Mouse (Mus musculus) frontal cortex, adult (tissue): ENCODE data around the gene Fabp7.

Source experiments
- ATAC-seq: cut with Nextera tagmentation; 2 replicates; pipeline ENCODE4 v1.9.2; 2017; ENCODE audit warnings: mild to moderate bottlenecking, moderate library complexity, mixed read lengths; ENCODE audit not compliant: low TSS enrichment

Fabp7 gene

GRCm38 (mm10) chr10:57807754-57808153, 23.1 kb downstream of the Fabp7 start:
- no peak for ATAC-seq

GRCm38 (mm10) chr10:57812161-57812856, 27.6 kb downstream of the Fabp7 start:
- ATAC-seq = peak; percentile 98

GRCm38 (mm10) chr10:57814295-57814694, 29.6 kb downstream of the Fabp7 start:
- no peak for ATAC-seq

GRCm38 (mm10) chr10:57815869-57816268, 31.2 kb downstream of the Fabp7 start:
- no peak for ATAC-seq

GRCm38 (mm10) chr10:57819209-57819608, 34.5 kb downstream of the Fabp7 start:
- peak; percentile 70 for ATAC-seq

GRCm38 (mm10) chr10:57822473-57822872, 37.8 kb downstream of the Fabp7 start:
- ATAC-seq = no peak

- ATAC-seq = peak; percentile 23; the same call in 1 of the 2 replicates
These were observed 44.0 kb downstream of the Fabp7 start for GRCm38 (mm10) chr10:57828649-57829048.

GRCm38 (mm10) chr10:57829621-57830020, 44.9 kb downstream of the Fabp7 start:
- peak; percentile 88; the same call in 1 of the 2 replicates for ATAC-seq

- ATAC-seq = no peak
These were observed 50.4 kb downstream of the Fabp7 start for GRCm38 (mm10) chr10:57835094-57835493.

GRCm38 (mm10) chr10:57835982-57836381, 51.3 kb downstream of the Fabp7 start:
- no peak for ATAC-seq
